Mouse (Mus musculus): ENCODE data around the gene Hcn2. TPM values are rescaled to one million over a fixed set of nuclear protein-coding genes. Genes with fewer than 3 reads are reported as not detected.

Hcn2 gene
- total RNA-seq, 1 experiment from 2014 or later = not detected

DNA sequence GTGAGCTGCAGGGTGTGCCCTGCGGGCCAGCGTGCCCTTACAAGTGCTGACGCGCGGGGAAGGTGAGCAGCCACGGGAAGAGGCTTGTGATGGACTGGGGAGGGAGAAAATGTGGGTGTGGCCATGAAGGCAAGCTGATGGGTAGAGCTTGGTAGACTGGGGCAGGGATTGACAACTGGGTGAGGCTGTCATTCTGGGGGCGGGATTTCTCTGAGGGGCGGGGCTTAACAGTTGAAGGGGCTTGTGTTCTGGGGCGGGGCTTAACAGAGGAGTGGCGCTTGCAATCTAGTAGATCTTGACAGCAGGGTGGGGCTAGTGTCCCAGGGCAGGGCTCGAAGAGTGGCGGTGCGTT, 64.2 kb downstream of the Hcn2 start:
- ATAC-seq (replicated peaks; ENCODE audit: insufficient number of reproducible peaks, low FRiP score, low TSS enrichment, poor library complexity, severe bottlenecking) = no peak; the same call in 1 of the 2 replicates

DNA sequence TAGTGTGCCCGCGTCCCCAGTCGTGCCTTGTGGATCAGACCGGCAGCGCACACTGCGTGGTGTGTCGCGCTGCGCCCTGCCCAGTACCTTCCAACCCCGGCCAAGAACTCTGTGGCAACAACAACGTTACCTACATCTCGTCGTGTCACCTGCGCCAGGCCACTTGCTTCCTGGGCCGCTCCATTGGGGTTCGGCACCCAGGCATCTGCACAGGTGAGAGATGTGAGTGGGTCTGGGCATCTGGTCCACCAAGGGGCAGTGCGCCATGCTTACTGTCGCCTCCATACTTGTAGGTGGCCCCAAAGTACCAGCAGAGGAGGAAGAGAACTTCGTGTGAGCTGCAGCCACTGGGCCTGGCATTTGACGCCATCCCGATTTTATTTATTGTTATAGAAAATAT, 64.7 kb downstream of the Hcn2 start:
- no peak for ATAC-seq (replicated peaks; ENCODE audit: insufficient number of reproducible peaks, low FRiP score, low TSS enrichment, poor library complexity, severe bottlenecking)

DNA sequence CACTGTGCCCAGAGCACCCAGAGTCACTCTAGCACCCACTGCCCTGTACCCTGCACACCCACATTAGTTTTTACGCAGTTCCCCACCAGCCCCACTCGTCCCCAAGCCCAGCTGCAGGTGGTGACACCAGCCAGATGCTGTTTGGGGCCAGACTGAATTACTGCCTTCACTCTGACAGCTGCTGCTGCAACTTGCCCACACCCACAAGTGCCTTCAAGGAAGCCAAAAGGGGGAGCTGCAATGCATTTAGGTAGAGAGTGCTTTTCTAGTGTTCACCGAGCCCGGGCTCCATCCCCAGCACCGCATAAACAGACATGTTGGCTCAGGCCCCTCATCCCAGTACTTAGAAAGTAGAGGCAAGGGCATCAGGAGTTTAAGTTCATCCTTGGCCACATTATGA, 65.5 kb downstream of the Hcn2 start:
- no peak for ATAC-seq (replicated peaks; ENCODE audit: insufficient number of reproducible peaks, low FRiP score, low TSS enrichment, poor library complexity, severe bottlenecking)

DNA sequence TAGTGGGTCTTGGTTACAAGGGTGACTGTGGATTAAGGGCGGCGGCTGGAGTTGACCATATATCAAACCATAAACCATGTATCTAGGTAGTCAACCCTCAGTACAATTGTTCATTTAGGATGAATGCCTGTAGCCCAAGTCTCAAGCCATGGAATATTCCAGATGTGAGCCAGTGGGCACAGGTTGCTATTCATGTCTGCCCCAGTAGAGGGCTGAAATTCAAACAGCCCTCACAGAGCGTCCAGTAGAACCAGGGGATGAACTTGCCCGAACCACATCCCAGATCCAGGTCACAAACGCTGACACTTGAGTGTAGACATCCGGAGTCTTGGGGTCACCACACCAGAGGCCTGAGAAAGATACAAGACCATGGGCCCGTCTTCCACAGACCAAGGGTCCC, 66.6 kb downstream of the Hcn2 start:
- no peak for ATAC-seq (replicated peaks; ENCODE audit: insufficient number of reproducible peaks, low FRiP score, low TSS enrichment, poor library complexity, severe bottlenecking)

- no peak for ATAC-seq (replicated peaks; ENCODE audit: insufficient number of reproducible peaks, low FRiP score, low TSS enrichment, poor library complexity, severe bottlenecking)
Observed at GRCm38 (mm10) chr10:79783920-79784800, 67.7 kb downstream of the Hcn2 start.

Other genes starting within 250 kb of the Hcn2 start
- gene Vmn2r83, start 247.9 kb upstream of the Hcn2 start, total RNA-seq (2017) = not detected in 3 replicates
- gene Plpp2, start 182.8 kb upstream of the Hcn2 start, total RNA-seq (2017) = 3.1 to 4.3 TPM (median 3.3 TPM) in 3 replicates
- gene Mier2, start 161.4 kb upstream of the Hcn2 start, total RNA-seq (2017) = 10.0 to 20.6 TPM (median 14.6 TPM) in 3 replicates
- not detected in 3 replicates for gene Theg, start 129.3 kb upstream of the Hcn2 start, total RNA-seq (2017)
- not detected in 3 replicates for gene C2cd4c, start 102.6 kb upstream of the Hcn2 start, total RNA-seq (2017)
- not detected in 3 replicates for gene Shc2, start 78.7 kb upstream of the Hcn2 start, total RNA-seq (2017)
- gene Odf3l2, start 70.9 kb upstream of the Hcn2 start, total RNA-seq (2017) = not detected in 3 replicates
- not detected in 3 replicates for gene Madcam1, start 52.1 kb upstream of the Hcn2 start, total RNA-seq (2017)
- 8.9 to 28.4 TPM (median 25.4 TPM) in 3 replicates for gene Tpgs1, start 47.3 kb upstream of the Hcn2 start, total RNA-seq (2017)
- 76.0 to 109 TPM (median 89.7 TPM) in 3 replicates for gene Cdc34, start 34.4 kb upstream of the Hcn2 start, total RNA-seq (2017)
- 0.29 to 17.0 TPM (median 3.0 TPM) in 3 replicates for gene Gzmm, start 27.6 kb upstream of the Hcn2 start, total RNA-seq (2017)
- gene Bsg, start 12.1 kb upstream of the Hcn2 start, total RNA-seq (2017) = 158 to 185 TPM (median 179 TPM) in 3 replicates
- gene Polrmt, start 29.9 kb downstream of the Hcn2 start, total RNA-seq (2017) = 8.3 to 15.9 TPM (median 10.4 TPM) in 3 replicates
- gene Fgf22, start 38.4 kb downstream of the Hcn2 start, total RNA-seq (2017) = not detected in 3 replicates
- 3.5 to 18.0 TPM (median 8.8 TPM) in 3 replicates for gene Rnf126, start 50.3 kb downstream of the Hcn2 start, total RNA-seq (2017)
- gene Fstl3, start 60.6 kb downstream of the Hcn2 start, total RNA-seq (2017) = 1.3 to 3.3 TPM (median 2.0 TPM) in 3 replicates
- gene Prss57, start 74.3 kb downstream of the Hcn2 start, total RNA-seq (2017) = 0.21 to 2.1 TPM in 2 of 3 replicates, not detected in the other
- gene Palm, start 76.9 kb downstream of the Hcn2 start, total RNA-seq (2017) = 21.3 to 30.9 TPM (median 27.0 TPM) in 3 replicates
- not detected in 3 replicates for gene Misp, start 104.4 kb downstream of the Hcn2 start, total RNA-seq (2017)
- gene Ptbp1, start 137.8 kb downstream of the Hcn2 start, total RNA-seq (2017) = 55.7 to 124 TPM (median 78.8 TPM) in 3 replicates
- gene Prtn3, start 157.8 kb downstream of the Hcn2 start, total RNA-seq (2017) = not detected in 3 replicates
- gene Plppr3, start 158.0 kb downstream of the Hcn2 start, total RNA-seq (2017) = 0.95 TPM in 1 of 3 replicates, not detected in the others
- not detected in 3 replicates for gene Elane, start 169.6 kb downstream of the Hcn2 start, total RNA-seq (2017)
- gene Cfd, start 174.2 kb downstream of the Hcn2 start, total RNA-seq (2017) = not detected in 3 replicates
- 13.3 to 16.8 TPM (median 13.3 TPM) in 3 replicates for gene Med16, start 192.3 kb downstream of the Hcn2 start, total RNA-seq (2017)
- gene Gm26602, start 194.2 kb downstream of the Hcn2 start, total RNA-seq (2017) = not detected in 3 replicates
- 0.39 TPM in 1 of 3 replicates, not detected in the others for gene Kiss1r, start 200.3 kb downstream of the Hcn2 start, total RNA-seq (2017)
- 23.4 to 53.8 TPM (median 35.4 TPM) in 3 replicates for gene R3hdm4, start 204.6 kb downstream of the Hcn2 start, total RNA-seq (2017)
- 35.3 to 38.9 TPM (median 36.8 TPM) in 3 replicates for gene Arid3a, start 210.4 kb downstream of the Hcn2 start, total RNA-seq (2017)
- 7.8 to 14.2 TPM (median 8.8 TPM) in 3 replicates for gene Wdr18, start 243.5 kb downstream of the Hcn2 start, total RNA-seq (2017)

Data from monocyte, adult 5-6 weeks (primary cell).